ENCODE assay signal across 1 mouse cellular context in the genomic region with DNA sequence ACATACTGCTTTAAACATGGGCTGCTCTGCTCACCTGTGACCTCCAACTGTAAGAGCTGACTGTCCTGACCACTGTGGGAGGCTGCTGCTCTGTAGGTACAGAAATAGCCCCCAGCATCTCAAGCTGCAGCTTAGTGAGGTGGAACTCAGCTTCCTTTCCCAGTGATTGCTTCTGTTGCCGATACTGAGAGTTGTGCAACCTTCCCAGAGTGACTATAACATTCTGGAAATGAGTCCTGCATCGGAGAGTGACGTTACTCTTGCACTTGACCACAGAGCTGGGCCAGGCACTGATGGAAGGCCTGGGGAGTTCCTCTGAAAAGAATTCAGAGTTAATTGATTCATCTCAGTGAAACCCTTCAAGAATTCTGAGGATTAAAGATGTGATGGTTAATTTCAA.
TF ChIP-seq lines count a peak whose summit lies in the region.

No protein-coding gene starts in this region.

TF ChIP-seq in CH12.LX, 34 proteins besides CTCF, POLR2A, EP300 and RAD21:
- TF ChIP-seq JUN (IDR thresholded peaks at IDR 0.05; ENCODE audit: insufficient read depth, low read depth, low read length) (peak; percentile 27; the same call in 1 of the 2 replicates), GABPA (IDR thresholded peaks at IDR 0.05; ENCODE audit: insufficient replicate concordance, low read depth, low read length) (no peak), ETS1 (conservative IDR thresholded peaks at IDR 0.05; ENCODE audit: low read depth, low read length) (peak; percentile 50), NELFE (IDR thresholded peaks at IDR 0.05; ENCODE audit: low read depth, low read length) (no peak), SMC3 (IDR thresholded peaks at IDR 0.05; ENCODE audit: low read depth, low read length) (no peak), USF2 (conservative IDR thresholded peaks at IDR 0.05; ENCODE audit: low read depth, low read length) (no peak), MYC (IDR thresholded peaks at IDR 0.05; ENCODE audit: low read depth, low read length) (no peak), MAX (IDR thresholded peaks at IDR 0.05; ENCODE audit: low read length) (no peak), JUND (conservative IDR thresholded peaks at IDR 0.05; ENCODE audit: low read depth, low read length) (no peak), IRF4 (IDR thresholded peaks at IDR 0.05; ENCODE audit: low read depth, low read length) (peak; percentile 50; the same call in 1 of the 2 replicates)
